Mouse (Mus musculus) midbrain, embryonic 11.5 days (tissue): ENCODE results near the gene Selenoo. TPM values are rescaled to one million over a fixed set of nuclear protein-coding genes. Genes with fewer than 3 reads are reported as not detected.

Experiments used
- ATAC-seq: fragments of 200-750 bp; cut with Nextera tagmentation; 2 replicates; pipeline ENCODE4 v1.8.0; 2017; ENCODE audit warnings: moderate TSS enrichment, moderate library complexity; ENCODE audit not compliant: low FRiP score
- DNase-seq: peaks from one replicate; pipeline ENCODE4 v3.0.0; 2015; ENCODE audit warnings: low spot score; ENCODE audit errors: missing footprints
- H3K27ac ChIP-seq: fragments of 300-500 bp; sonication (generic); 2 replicates; pipeline ENCODE4 v1.5.1; 2014; ENCODE audit warnings: low read depth, low read length
- H3K27me3 ChIP-seq: fragments of 300-500 bp; sonication (generic); 2 replicates; pipeline ENCODE4 v1.6.1; 2014; ENCODE audit warnings: mild to moderate bottlenecking, low read length, moderate library complexity, mixed read lengths; ENCODE audit not compliant: control insufficient read depth, insufficient read depth
- H3K36me3 ChIP-seq: fragments of 300-500 bp; sonication (generic); 2 replicates; pipeline ENCODE4 v1.6.1; 2014; ENCODE audit warnings: mild to moderate bottlenecking, low read length, moderate library complexity, mixed read lengths; ENCODE audit not compliant: control insufficient read depth, insufficient read depth
- H3K4me1 ChIP-seq: fragments of 300-500 bp; sonication (generic); 2 replicates; pipeline ENCODE4 v1.6.1; 2014; ENCODE audit warnings: low read length; ENCODE audit not compliant: control insufficient read depth, insufficient read depth
- H3K4me2 ChIP-seq: fragments of 300-500 bp; sonication (generic); 2 replicates; pipeline ENCODE4 v1.6.1; 2014; ENCODE audit warnings: mild to moderate bottlenecking, moderate library complexity
- H3K4me3 ChIP-seq: fragments of 300-500 bp; sonication (generic); 2 replicates; pipeline ENCODE4 v1.5.1; 2014; ENCODE audit warnings: low read depth, low read length
- H3K9ac ChIP-seq: fragments of 300-500 bp; sonication (generic); 2 replicates; pipeline ENCODE4 v1.6.1; 2014; ENCODE audit warnings: low read length
- H3K9me3 ChIP-seq: fragments of 300-500 bp; sonication (generic); 2 replicates; pipeline ENCODE4 v1.6.1; 2016; ENCODE audit warnings: low read length; ENCODE audit not compliant: control insufficient read depth
- WGBS: fragments of 180-500 bp; shearing (Covaris S2); extraction: QIAGEN DNeasy Blood & Tissue Kit; methylation state at CpG from one replicate; pipeline ENCODE4 v1.1.7; 2014; 5-methylcytosine and 5-hydroxymethylcytosine counted together
- polyA plus RNA-seq: library from polyadenylated mRNA; unstranded; fragments of >200 nt; fragmentation: Nextera tagmentation; extraction: Ambion mirVana; gene quantifications from 2 replicates; pipeline ENCODE4 v1.2.1, GENCODE M21; 2014

The Selenoo gene
- polyA plus RNA-seq, 1 experiment from 2014 or later, result 22.3 TPM

GRCm38 (mm10) chr15:89128382-89129350 lies 39.8 kb downstream of the Selenoo start, which contains the start of gene Hdac10:
TSS of gene Hdac10 (minus strand) at chr15:89128700.
- peak; percentile 90 for ATAC-seq
- Histone ChIP-seq H3K27me3 (no peaks in the 10 kb centered on the region), H3K4me3 (peak within 1 kb of the TSS; percentile 55), H3K27ac (peak within 1 kb of the TSS; percentile 42), H3K9me3 (no peaks in the 10 kb centered on the region), H3K4me1 (peaks cover 14% of the 10 kb centered on the region), H3K4me2 (peak within 1 kb of the TSS; percentile 74), H3K36me3 (peaks cover 3% of the 10 kb centered on the region; the same call in 1 of the 2 replicates), H3K9ac (peak within 1 kb of the TSS; percentile 68)
- WGBS, result 4% methylated on average over 36 of the region's 36 CpGs
- peak; percentile 98 for DNase-seq

GRCm38 (mm10) chr15:89130245-89130644 lies 41.4 kb downstream of the Selenoo start:
- no peak overlapping the region for H3K4me2 ChIP-seq
- no peak overlapping the region for H3K27ac ChIP-seq
- H3K9ac ChIP-seq, result no peak overlapping the region
- no peaks in the 10 kb centered on the region for H3K9me3 ChIP-seq
- H3K27me3 ChIP-seq, result no peaks in the 10 kb centered on the region
- peaks cover 11% of the 10 kb centered on the region for H3K4me1 ChIP-seq
- peak; percentile 60 for DNase-seq
- ATAC-seq, result no peak
- no peak overlapping the region for H3K4me3 ChIP-seq
- H3K36me3 ChIP-seq, result peaks cover 3% of the 10 kb centered on the region; the same call in 1 of the 2 replicates

- WGBS, result 83% methylated on average over 3 of the region's 3 CpGs
- peaks cover 3% of the 10 kb centered on the region; the same call in 1 of the 2 replicates for H3K36me3 ChIP-seq
Observed at GRCm38 (mm10) chr15:89131316-89131715, 42.4 kb downstream of the Selenoo start.

GRCm38 (mm10) chr15:89136461-89137155 lies 47.7 kb downstream of the Selenoo start:
- WGBS, result 95% methylated on average over 5 of the region's 5 CpGs
- no peak for ATAC-seq

More at GRCm38 (mm10) chr15:89131316-89131715, 42.4 kb downstream of the Selenoo start:
- Histone ChIP-seq H3K4me1 (peaks cover 11% of the 10 kb centered on the region), H3K4me2 (no peak overlapping the region), H3K27me3 (no peaks in the 10 kb centered on the region), H3K4me3 (no peak overlapping the region), H3K27ac (no peak overlapping the region), H3K9me3 (no peaks in the 10 kb centered on the region), H3K9ac (no peak overlapping the region)
- ATAC-seq, result no peak
- DNase-seq, result no peak

GRCm38 (mm10) chr15:89137378-89138045 lies 48.6 kb downstream of the Selenoo start:
- Histone ChIP-seq H3K9me3 (no peaks in the 10 kb centered on the region), H3K4me3 (no peak overlapping the region), H3K27me3 (no peaks in the 10 kb centered on the region; the same call in 1 of the 2 replicates), H3K4me2 (no peak overlapping the region), H3K36me3 (no peaks in the 10 kb centered on the region), H3K9ac (no peak overlapping the region), H3K4me1 (peaks cover 19% of the 10 kb centered on the region), H3K27ac (no peak overlapping the region)
- WGBS, result 82% methylated on average over 11 of the region's 11 CpGs
- DNase-seq, result peak; percentile 73
- no peak for ATAC-seq

More at GRCm38 (mm10) chr15:89136461-89137155, 47.7 kb downstream of the Selenoo start:
- H3K36me3 ChIP-seq, result no peaks in the 10 kb centered on the region
- H3K9me3 ChIP-seq, result no peaks in the 10 kb centered on the region
- H3K4me2 ChIP-seq, result no peak overlapping the region
- peaks cover 19% of the 10 kb centered on the region for H3K4me1 ChIP-seq
- no peak overlapping the region for H3K27ac ChIP-seq
- H3K9ac ChIP-seq, result no peak overlapping the region
- no peak overlapping the region for H3K4me3 ChIP-seq
- peak; percentile 72 for DNase-seq
- H3K27me3 ChIP-seq, result no peaks in the 10 kb centered on the region; the same call in 1 of the 2 replicates

- WGBS, result 84% methylated on average over 7 of the region's 7 CpGs
- Histone ChIP-seq H3K4me3 (no peak overlapping the region), H3K27me3 (no peaks in the 10 kb centered on the region; the same call in 1 of the 2 replicates), H3K9ac (no peak overlapping the region), H3K4me2 (no peak overlapping the region), H3K9me3 (no peaks in the 10 kb centered on the region), H3K27ac (no peak overlapping the region), H3K4me1 (peaks cover 19% of the 10 kb centered on the region), H3K36me3 (no peaks in the 10 kb centered on the region)
- DNase-seq (peak; percentile 69), ATAC-seq (no peak)
Observed at GRCm38 (mm10) chr15:89138046-89138405, 49.1 kb downstream of the Selenoo start.

GRCm38 (mm10) chr15:89138531-89138930 lies 49.6 kb downstream of the Selenoo start:
- Histone ChIP-seq H3K9me3 (no peaks in the 10 kb centered on the region), H3K4me2 (no peak overlapping the region), H3K9ac (no peak overlapping the region), H3K36me3 (peaks cover under 1% of the 10 kb centered on the region; the same call in 1 of the 2 replicates), H3K4me3 (no peak overlapping the region), H3K4me1 (peaks cover 19% of the 10 kb centered on the region), H3K27ac (no peak overlapping the region), H3K27me3 (no peaks in the 10 kb centered on the region; the same call in 1 of the 2 replicates)
- 90% methylated on average over 6 of the region's 6 CpGs for WGBS
- ATAC-seq, result no peak
- no peak for DNase-seq

GRCm38 (mm10) chr15:89140048-89140658 lies 51.3 kb downstream of the Selenoo start:
- Histone ChIP-seq H3K27me3 (no peaks in the 10 kb centered on the region; the same call in 1 of the 2 replicates), H3K27ac (peak overlapping the region; percentile 40), H3K4me1 (peaks cover 19% of the 10 kb centered on the region), H3K4me2 (peak overlapping the region; percentile 95), H3K9me3 (no peaks in the 10 kb centered on the region), H3K9ac (peak overlapping the region; percentile 86), H3K36me3 (peaks cover 10% of the 10 kb centered on the region), H3K4me3 (peak overlapping the region; percentile 65)
- peak; percentile 90 for DNase-seq
- under 1% methylated on average over 53 of the region's 53 CpGs for WGBS
- ATAC-seq, result peak; percentile 43
